Mouse (Mus musculus): Measurements from ENCODE around the gene Tmem45a. TPM values are rescaled to one million over a fixed set of nuclear protein-coding genes. Genes with fewer than 3 reads are reported as not detected.

The Tmem45a gene
- 1.6 TPM for polyA plus RNA-seq (2014; fragmentation: Illumina TruSeq; extraction: RNeasy Lipid Tissue Mini Kit (QIAGEN cat#74804); ENCODE audit: low replicate concordance)

DNA sequence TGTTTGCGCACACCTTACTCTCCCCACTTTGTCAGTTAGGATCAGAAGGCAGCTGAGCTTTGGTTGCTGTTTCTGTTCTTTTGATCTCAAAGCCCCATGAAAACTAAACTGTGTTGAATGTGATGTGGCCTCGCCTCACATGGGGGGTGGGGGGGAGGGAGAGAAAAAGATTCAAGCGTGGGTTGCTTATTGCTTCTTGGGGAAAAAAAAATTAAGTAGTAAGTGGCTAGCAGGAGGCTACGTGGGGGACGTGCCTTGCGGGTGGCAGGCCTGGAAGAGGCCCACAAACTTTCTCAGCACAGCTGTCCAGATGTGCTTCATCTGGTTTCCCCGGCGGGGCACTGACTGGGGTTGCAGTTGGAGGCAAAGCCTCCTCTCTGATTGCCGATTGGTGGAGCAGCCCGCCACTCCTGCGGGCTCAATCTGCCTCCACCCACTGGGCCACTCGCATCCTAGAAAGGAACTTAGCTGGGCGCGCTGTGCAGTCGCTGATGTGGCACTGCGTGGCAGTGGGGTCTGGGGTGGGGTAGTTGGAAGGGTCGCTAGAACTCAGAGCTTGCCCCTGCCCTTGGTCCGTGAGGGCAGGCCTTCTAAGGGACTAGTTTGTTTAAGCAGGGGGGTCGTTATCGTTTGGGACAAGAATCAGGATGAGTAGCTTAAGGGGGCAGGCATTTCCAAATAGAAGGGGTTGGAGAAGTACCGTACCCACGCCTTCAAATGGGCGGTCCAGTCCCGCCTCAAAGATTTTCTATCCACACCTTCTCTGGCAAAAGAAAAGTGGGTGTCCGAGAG is at the start of gene Tmem45a:
Gene Tmem45a (minus strand): TSS at position 343 of the 792 bp plus-strand sequence.

DNA sequence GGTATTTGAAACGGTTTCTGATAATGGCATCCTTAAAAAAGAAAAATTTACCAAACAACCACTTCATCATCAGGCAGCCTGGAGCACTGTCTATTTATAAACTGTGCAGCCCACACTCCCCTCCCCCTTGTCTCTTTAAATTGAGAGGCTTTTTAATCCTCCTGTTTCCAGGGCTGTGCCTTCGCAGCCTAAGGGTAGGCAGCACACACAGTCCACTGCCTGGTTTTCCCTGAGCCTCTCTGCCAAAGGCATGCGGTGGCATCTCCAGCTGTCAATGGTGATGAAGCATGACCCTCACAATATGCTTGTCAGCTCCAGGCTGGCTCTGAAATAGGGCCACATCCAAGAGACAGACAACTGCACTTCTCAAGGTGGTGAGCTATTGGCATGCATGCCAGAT is 42.1 kb upstream of the Tmem45a start, which contains the start of gene Lnp1:
Gene Lnp1 (minus strand): TSS at position 39 of the 400 bp plus-strand sequence.

DNA sequence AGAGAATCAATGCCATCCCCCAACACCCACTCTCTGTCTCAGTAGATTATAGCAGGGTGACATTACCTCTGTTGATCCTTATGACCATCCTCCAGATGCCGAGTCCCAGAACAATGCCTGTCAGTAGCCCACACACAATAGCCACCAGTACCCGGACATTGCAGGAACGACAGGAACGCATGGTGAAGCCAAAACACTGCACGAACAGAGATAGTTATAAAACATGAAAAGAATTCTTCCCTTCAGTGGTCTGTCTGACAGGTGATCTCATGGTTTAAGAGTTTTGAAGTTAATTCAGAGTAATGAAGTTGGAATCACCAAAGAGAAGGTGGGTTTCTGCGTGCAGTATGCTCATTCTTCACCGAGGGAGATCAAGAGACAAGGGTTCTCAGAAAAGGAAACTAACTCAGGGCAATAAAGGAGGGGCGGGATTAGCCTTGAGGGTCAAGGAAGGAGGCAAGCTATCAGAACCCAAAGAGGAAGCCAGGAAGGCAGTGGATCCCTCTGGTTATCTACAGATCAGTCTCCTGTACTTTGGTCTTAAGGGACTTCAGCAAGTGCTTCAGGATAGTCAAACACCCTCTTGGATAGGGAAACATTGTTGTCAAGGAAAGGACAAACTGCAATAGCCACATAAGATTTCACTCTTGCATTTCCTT is 90.4 kb downstream of the Tmem45a start, which contains the start of gene Adgrg7:
Gene Adgrg7 (minus strand): TSS at position 375 of the 659 bp plus-strand sequence.

Other genes starting within 250 kb of the Tmem45a start
- 1,693 TPM for gene Tfg, start 168.7 kb downstream of the Tmem45a start, polyA plus RNA-seq (2014; fragmentation: Illumina TruSeq; extraction: RNeasy Lipid Tissue Mini Kit (QIAGEN cat#74804); ENCODE audit: low replicate concordance)
- gene Adgrg7, start 90.3 kb downstream of the Tmem45a start, polyA plus RNA-seq (2014; fragmentation: Illumina TruSeq; extraction: RNeasy Lipid Tissue Mini Kit (QIAGEN cat#74804); ENCODE audit: low replicate concordance), result 684 TPM
- gene Lnp1, start 41.9 kb upstream of the Tmem45a start, polyA plus RNA-seq (2014; fragmentation: Illumina TruSeq; extraction: RNeasy Lipid Tissue Mini Kit (QIAGEN cat#74804); ENCODE audit: low replicate concordance), result not detected
- not detected for gene Tmem45a2, start 185.2 kb upstream of the Tmem45a start, polyA plus RNA-seq (2014; fragmentation: Illumina TruSeq; extraction: RNeasy Lipid Tissue Mini Kit (QIAGEN cat#74804); ENCODE audit: low replicate concordance)
- gene Tomm70a, start 235.5 kb upstream of the Tmem45a start, polyA plus RNA-seq (2014; fragmentation: Illumina TruSeq; extraction: RNeasy Lipid Tissue Mini Kit (QIAGEN cat#74804); ENCODE audit: low replicate concordance), result 235 TPM